In genomic region chr11:70805641-70806175, GRCm38 (mm10) we compare ENCODE assay signal across 17 mouse cellular contexts. TPM values are rescaled to one million over a fixed set of nuclear protein-coding genes. Genes with fewer than 3 reads are reported as not detected.
DNase-seq lines count a peak whose midpoint lies in the region; ATAC-seq and TF ChIP-seq lines count a peak whose summit lies in the region.
"Had no signal": no experiment of that assay in that cellular context is flagged by ENCODE, and none has a peak within 500 bp of the region (broad histone marks: within the 10 kb centered on the region; RNA-seq: fewer than 3 reads in every experiment).

No protein-coding gene starts in this region.

- no peak overlapping the region for H3K4me3 ChIP-seq in heart, embryonic 16.5 days (ENCODE audit: low read length)
- no peak overlapping the region for H3K4me3 ChIP-seq in lung, postnatal 0 days (ENCODE audit: low read depth, low read length)
- H3K4me3 ChIP-seq in bone marrow macrophage, adult 2 months (ENCODE audit: insufficient read depth, low read length): peak overlapping the region; percentile 46
- no peak overlapping the region for H3K4me3 ChIP-seq in liver, embryonic 15.5 days (replicated peaks)
- H3K4me3 ChIP-seq in midbrain, embryonic 15.5 days: no peak overlapping the region
- H3K4me3 ChIP-seq: embryonic facial prominence, embryonic 13.5 days; forebrain, embryonic 12.5 days; hindbrain, embryonic 10.5 days; limb, embryonic 12.5 days had no signal

- H3K4me2 ChIP-seq in heart, embryonic 16.5 days (ENCODE audit: low read depth, low read length): peak overlapping the region; percentile 35; the same call in 1 of the 2 replicates
- H3K4me2 ChIP-seq in lung, postnatal 0 days (replicated peaks; ENCODE audit: low read depth, low read length): 0 out of 2 replicates have a peak overlapping the region, but pooled peaks have one; percentile 27
- H3K4me2 ChIP-seq in liver, embryonic 15.5 days: no peak overlapping the region
- no peak overlapping the region for H3K4me2 ChIP-seq in midbrain, embryonic 15.5 days
- H3K4me2 ChIP-seq: embryonic facial prominence, embryonic 13.5 days; forebrain, embryonic 12.5 days; limb, embryonic 12.5 days had no signal

- no peaks in the 10 kb centered on the region for H3K9me3 ChIP-seq in heart, embryonic 16.5 days (replicated peaks; ENCODE audit: control insufficient read depth, low read length)
- no peaks in the 10 kb centered on the region for H3K9me3 ChIP-seq in lung, postnatal 0 days (ENCODE audit: low read length)
- H3K9me3 ChIP-seq in liver, embryonic 15.5 days (replicated peaks): no peaks in the 10 kb centered on the region
- no peaks in the 10 kb centered on the region for H3K9me3 ChIP-seq in midbrain, embryonic 15.5 days
- H3K9me3 ChIP-seq: embryonic facial prominence, embryonic 13.5 days; forebrain, embryonic 12.5 days; hindbrain, embryonic 10.5 days had no signal

- no peak for TF ChIP-seq CTCF in lung, postnatal 0 days (IDR thresholded peaks at IDR 0.05)
- TF ChIP-seq CTCF in bone marrow macrophage, adult 2 months (IDR thresholded peaks at IDR 0.05; ENCODE audit: low read depth, low read length): no peak

- no peaks in the 10 kb centered on the region for H3K36me3 ChIP-seq in heart, embryonic 16.5 days (ENCODE audit: control insufficient read depth, insufficient read depth)
- H3K36me3 ChIP-seq in lung, postnatal 0 days (ENCODE audit: insufficient read depth, low read length): no peaks in the 10 kb centered on the region
- H3K36me3 ChIP-seq in liver, embryonic 15.5 days (replicated peaks): no peaks in the 10 kb centered on the region
- no peaks in the 10 kb centered on the region for H3K36me3 ChIP-seq in midbrain, embryonic 15.5 days (replicated peaks)
- H3K36me3 ChIP-seq: embryonic facial prominence, embryonic 13.5 days; forebrain, embryonic 12.5 days; hindbrain, embryonic 10.5 days; limb, embryonic 12.5 days had no signal

- no peaks in the 10 kb centered on the region for H3K4me1 ChIP-seq in heart, embryonic 16.5 days (ENCODE audit: control insufficient read depth, insufficient read depth, low read length)
- H3K4me1 ChIP-seq in lung, postnatal 0 days (ENCODE audit: insufficient read depth, low read depth, low read length): no peaks in the 10 kb centered on the region
- peaks cover 51% of the 10 kb centered on the region for H3K4me1 ChIP-seq in bone marrow macrophage, adult 2 months (ENCODE audit: control insufficient read depth, insufficient read depth, low read length)
- 0 out of 2 replicates have a peak, but pooled peaks cover 4% of the 10 kb centered on the region for H3K4me1 ChIP-seq in liver, embryonic 15.5 days (replicated peaks)
- H3K4me1 ChIP-seq in midbrain, embryonic 15.5 days: no peaks in the 10 kb centered on the region
- H3K4me1 ChIP-seq: embryonic facial prominence, embryonic 13.5 days; forebrain, embryonic 12.5 days; limb, embryonic 12.5 days had no signal

- H3K27ac ChIP-seq in heart, embryonic 16.5 days (ENCODE audit: low read length): no peak overlapping the region
- H3K27ac ChIP-seq in lung, postnatal 0 days (ENCODE audit: low read length): peak overlapping the region; percentile 54; the same call in 1 of the 2 replicates
- peak overlapping the region; percentile 97 for H3K27ac ChIP-seq in bone marrow macrophage, adult 2 months (ENCODE audit: insufficient read depth, low read depth, low read length)
- H3K27ac ChIP-seq in liver, embryonic 15.5 days (replicated peaks): 0 out of 2 replicates have a peak overlapping the region, but pooled peaks have one; percentile 33
- no peak overlapping the region for H3K27ac ChIP-seq in midbrain, embryonic 15.5 days
- H3K27ac ChIP-seq: embryonic facial prominence, embryonic 13.5 days; forebrain, embryonic 12.5 days; hindbrain, embryonic 10.5 days; limb, embryonic 12.5 days had no signal

- no peak for ATAC-seq in heart, embryonic 16.5 days (replicated peaks; ENCODE audit: extremely low read depth, insufficient read depth, low FRiP score)
- ATAC-seq in lung, postnatal 0 days: peak; percentile 57; the same call in 1 of the 2 replicates
- no peak for ATAC-seq in liver, embryonic 15.5 days (ENCODE audit: insufficient read depth)
- ATAC-seq in midbrain, embryonic 15.5 days (replicated peaks): no peak

- intact Hi-C loops in heart, postnatal 36 days (cut with DNase I): no loop called here

- 66% methylated on average over 8 of the region's 8 CpGs for whole genome bisulfite sequencing in heart, embryonic 16.5 days
- WGBS in lung, postnatal 0 days: 69% methylated on average over 6 of the region's 8 CpGs
- 38% methylated on average over 8 of the region's 8 CpGs for whole genome bisulfite sequencing in liver, embryonic 15.5 days (ENCODE audit: insufficient replicate concordance)
- 79% methylated on average over 8 of the region's 8 CpGs for WGBS in midbrain, embryonic 15.5 days

- no peak for DNase-seq in heart, postnatal 36 days
- DNase-seq in lung, postnatal 0 days (ENCODE audit: low spot score): no peak
- no peak for DNase-seq in lung, postnatal 14 days
- no peak for DNase-seq in ovary, postnatal 10 days (ENCODE audit: low spot score)
- DNase-seq: right cerebral cortex, postnatal 25 days had no signal

- H3K27me3 ChIP-seq in heart, embryonic 16.5 days (ENCODE audit: control insufficient read depth, insufficient read depth, low read length): no peaks in the 10 kb centered on the region
- H3K27me3 ChIP-seq in lung, postnatal 0 days (replicated peaks; ENCODE audit: insufficient read depth, low read length): no peaks in the 10 kb centered on the region
- peaks cover 12% of the 10 kb centered on the region for H3K27me3 ChIP-seq in liver, embryonic 15.5 days
- H3K27me3 ChIP-seq in midbrain, embryonic 15.5 days (replicated peaks): no peaks in the 10 kb centered on the region
- H3K27me3 ChIP-seq: CH12.LX; embryonic facial prominence, embryonic 13.5 days; forebrain, embryonic 12.5 days; limb, embryonic 12.5 days had no signal

- TF ChIP-seq POLR2A in bone marrow macrophage, adult 2 months (IDR thresholded peaks at IDR 0.05; ENCODE audit: borderline replicate concordance, low read depth, low read length): no peak

- H3K9ac ChIP-seq in heart, embryonic 16.5 days (ENCODE audit: low read length): no peak overlapping the region
- no peak overlapping the region for H3K9ac ChIP-seq in lung, postnatal 0 days (replicated peaks; ENCODE audit: low read depth)
- H3K9ac ChIP-seq in liver, embryonic 15.5 days: no peak overlapping the region
- no peak overlapping the region for H3K9ac ChIP-seq in midbrain, embryonic 15.5 days
- H3K9ac ChIP-seq: embryonic facial prominence, embryonic 13.5 days; forebrain, embryonic 12.5 days; limb, embryonic 12.5 days had no signal

- no peak for TF ChIP-seq EP300 in lung, postnatal 0 days (IDR thresholded peaks at IDR 0.05)

RNA-seq across cellular contexts. Expression of gene Scimp, which starts 6.7 kb away (rescaled TPM):
- polyA plus RNA-seq in heart, embryonic 16.5 days (2015; fragmentation: Nextera tagmentation; extraction: Ambion mirVana): 0.32 and 0.70 TPM in 2 replicates
- total RNA-seq in heart, postnatal 36 days (2021): under 1 TPM; 0.47 to 0.89 TPM
- 0.96 and 2.1 TPM in 2 replicates for polyA plus RNA-seq in lung, postnatal 0 days (2015; fragmentation: Nextera tagmentation; extraction: Ambion mirVana)
- 1.1 TPM in 1 of 2 replicates, not detected in the other for polyA plus RNA-seq in bone marrow macrophage, adult 2 months (2012; ENCODE audit: insufficient read depth, insufficient read length, missing spikeins)
- polyA plus RNA-seq in liver, embryonic 15.5 days (2015; fragmentation: Nextera tagmentation; extraction: Ambion mirVana): 0.47 and 0.77 TPM in 2 replicates
- polyA plus RNA-seq in midbrain, embryonic 15.5 days (2015; fragmentation: Nextera tagmentation; extraction: Ambion mirVana): not detected in 2 replicates
- total RNA-seq: gastrocnemius, adult 18-20 months; layer of hippocampus, postnatal 10 days had no signal
- polyA plus RNA-seq: forebrain, embryonic 12.5 days; hindbrain, embryonic 10.5 days; kidney, embryonic 14.5 days; limb, embryonic 12.5 days had no signal

RNA-seq across cellular contexts. Expression of gene Rabep1, which starts 38.9 kb away (rescaled TPM):
- polyA plus RNA-seq in heart, embryonic 16.5 days (2015; fragmentation: Nextera tagmentation; extraction: Ambion mirVana): 26.8 and 28.7 TPM in 2 replicates
- total RNA-seq in heart, postnatal 36 days (2021): 10 to 100 TPM; 35.9 to 36.5 TPM
- 35.3 and 35.6 TPM in 2 replicates for polyA plus RNA-seq in lung, postnatal 0 days (2015; fragmentation: Nextera tagmentation; extraction: Ambion mirVana)
- polyA plus RNA-seq in bone marrow macrophage, adult 2 months (2012; ENCODE audit: insufficient read depth, insufficient read length, missing spikeins): 49.2 and 51.8 TPM in 2 replicates
- 13.0 and 13.1 TPM in 2 replicates for polyA plus RNA-seq in liver, embryonic 15.5 days (2015; fragmentation: Nextera tagmentation; extraction: Ambion mirVana)
- 85.6 and 93.1 TPM in 2 replicates for polyA plus RNA-seq in midbrain, embryonic 15.5 days (2015; fragmentation: Nextera tagmentation; extraction: Ambion mirVana)

RNA-seq across cellular contexts. Expression of gene Zfp3, which starts 41.7 kb away (rescaled TPM):
- polyA plus RNA-seq in heart, embryonic 16.5 days (2015; fragmentation: Nextera tagmentation; extraction: Ambion mirVana): 10.0 and 10.5 TPM in 2 replicates
- 1 to 10 TPM; 6.5 to 6.7 TPM for total RNA-seq in heart, postnatal 36 days (2021)
- 3.5 and 3.6 TPM in 2 replicates for polyA plus RNA-seq in lung, postnatal 0 days (2015; fragmentation: Nextera tagmentation; extraction: Ambion mirVana)
- 2.7 and 3.3 TPM in 2 replicates for polyA plus RNA-seq in bone marrow macrophage, adult 2 months (2012; ENCODE audit: insufficient read depth, insufficient read length, missing spikeins)
- polyA plus RNA-seq in liver, embryonic 15.5 days (2015; fragmentation: Nextera tagmentation; extraction: Ambion mirVana): 1.4 TPM in 2 replicates
- polyA plus RNA-seq in midbrain, embryonic 15.5 days (2015; fragmentation: Nextera tagmentation; extraction: Ambion mirVana): 16.7 and 16.8 TPM in 2 replicates

Comparison
In these comparisons a context has a peak if more than half of its experiments do, and no peak if none do; other contexts are left out.
1. H3K27ac ChIP-seq: peak in lung, postnatal 0 days (single experiment), bone marrow macrophage, adult 2 months (single experiment) and liver, embryonic 15.5 days (single experiment); none in heart, embryonic 16.5 days (single experiment) and midbrain, embryonic 15.5 days (single experiment).
2. H3K4me2 ChIP-seq: peak in heart, embryonic 16.5 days (single experiment) and lung, postnatal 0 days (single experiment); none in liver, embryonic 15.5 days (single experiment) and midbrain, embryonic 15.5 days (single experiment).